Mouse (Mus musculus) heart, postnatal 0 days (tissue): ENCODE data around the gene Mylip. TPM values are rescaled to one million over a fixed set of nuclear protein-coding genes. Genes with fewer than 3 reads are reported as not detected.

ENCODE experiments used
- ATAC-seq: fragments of 200-750 bp; cut with Nextera tagmentation; 2 replicates; pipeline ENCODE4 v1.8.0; 2017; ENCODE audit warnings: low read depth, moderate number of reproducible peaks, moderate library complexity; ENCODE audit not compliant: insufficient read depth
- DNase-seq: peaks from one replicate; pipeline ENCODE4 v3.0.0-alpha.2; 2016; ENCODE audit warnings: low spot score
- H3K27ac ChIP-seq: fragments of 300-500 bp; sonication (generic); 2 replicates; pipeline ENCODE4 v1.5.1; 2014; ENCODE audit warnings: low read depth, mild to moderate bottlenecking
- H3K27me3 ChIP-seq: fragments of 300-500 bp; sonication (generic); 2 replicates; pipeline ENCODE4 v1.6.1; 2014; ENCODE audit warnings: low read length, mixed read lengths; ENCODE audit not compliant: control insufficient read depth, insufficient read depth
- H3K36me3 ChIP-seq: fragments of 300-500 bp; sonication (generic); replicated peaks from 2 replicates; pipeline ENCODE4 v1.6.1; 2014; ENCODE audit warnings: low read length, mixed read lengths; ENCODE audit not compliant: control insufficient read depth, insufficient read depth
- H3K4me1 ChIP-seq: fragments of 300-500 bp; sonication (generic); 2 replicates; pipeline ENCODE4 v1.6.1; 2014; ENCODE audit warnings: antibody characterized with exemption; ENCODE audit not compliant: control insufficient read depth, insufficient read depth
- H3K4me2 ChIP-seq: fragments of 300-500 bp; sonication (generic); 2 replicates; pipeline ENCODE4 v1.6.1; 2014; ENCODE audit warnings: low read depth, mild to moderate bottlenecking, low read length, moderate library complexity
- H3K4me3 ChIP-seq: fragments of 300-500 bp; sonication (generic); 2 replicates; pipeline ENCODE4 v1.5.1; 2014; ENCODE audit warnings: low read depth, low read length
- H3K9ac ChIP-seq: fragments of 300-500 bp; sonication (generic); replicated peaks from 2 replicates; pipeline ENCODE4 v1.6.1; 2014; ENCODE audit warnings: low read depth, low read length, mixed read lengths
- H3K9me3 ChIP-seq: fragments of 300-500 bp; sonication (generic); replicated peaks from 2 replicates; pipeline ENCODE4 v1.6.1; 2016; ENCODE audit warnings: low read length; ENCODE audit not compliant: control insufficient read depth
- CTCF ChIP-seq: IDR thresholded peaks from 2 replicates; pipeline ENCODE4 v1.5.1; 2016; ENCODE audit warnings: antibody characterized with exemption, control low read depth, low read depth
- EP300 ChIP-seq: IDR thresholded peaks from 2 replicates; pipeline ENCODE4 v1.6.1; 2016; ENCODE audit warnings: antibody characterized with exemption, low read depth
- WGBS: fragments of 180-500 bp; shearing (Covaris S2); extraction: QIAGEN DNeasy Blood & Tissue Kit; methylation state at CpG from one replicate; pipeline ENCODE4 v1.1.7; 2014; 5-methylcytosine and 5-hydroxymethylcytosine counted together
- polyA plus RNA-seq: library from polyadenylated mRNA; unstranded; fragments of >200 nt; fragmentation: Nextera tagmentation; extraction: Ambion mirVana; gene quantifications from 2 replicates; pipeline ENCODE4 v1.2.1, GENCODE M21; 2015
- total RNA-seq: library from RNA; depleted of rRNA; stranded (reverse); fragments of >200 nt; gene quantifications from 2 replicates; pipeline ENCODE4 v1.2.3, GENCODE M21; 2014; ENCODE audit warnings: low replicate concordance

Mylip gene
- total and polyA plus RNA-seq, 2 experiments from 2014 or later: 7.1 to 30.1 TPM

DNA sequence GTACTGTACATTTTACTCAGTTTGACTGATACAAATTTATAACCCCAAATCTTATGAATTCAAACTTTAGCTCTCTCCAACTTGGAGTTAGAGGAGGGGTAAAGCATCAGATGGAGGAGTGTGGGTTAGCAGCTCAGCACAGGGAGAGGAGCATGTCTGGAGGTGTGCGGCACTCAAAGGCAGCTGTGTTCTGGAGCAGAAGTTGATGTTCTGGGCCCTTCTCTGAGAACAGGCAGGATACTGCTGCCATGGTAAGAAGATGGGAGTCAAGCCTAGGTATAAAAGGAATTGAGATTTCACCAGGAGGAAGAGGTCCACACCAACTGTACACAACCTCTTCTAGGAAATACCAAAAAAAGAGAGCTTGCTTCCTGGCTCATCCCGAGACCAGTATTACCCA is 17.1 kb upstream of the Mylip start:
- H3K36me3 ChIP-seq: no peaks in the 10 kb centered on the region
- H3K27me3 ChIP-seq: no peaks in the 10 kb centered on the region
- no peak overlapping the region for H3K4me3 ChIP-seq
- no peak overlapping the region for H3K4me2 ChIP-seq
- 84% methylated on average over 2 of the region's 2 CpGs for WGBS
- H3K27ac ChIP-seq: no peak overlapping the region
- H3K9me3 ChIP-seq: no peaks in the 10 kb centered on the region
- no peak overlapping the region for H3K9ac ChIP-seq
- ATAC-seq (no peak), DNase-seq (no peak)
- TF ChIP-seq CTCF (no peak), EP300 (no peak)
- H3K4me1 ChIP-seq: no peaks in the 10 kb centered on the region

- 49% methylated on average over 6 of the region's 6 CpGs for WGBS
- H3K27ac ChIP-seq: no peak overlapping the region
- no peaks in the 10 kb centered on the region for H3K4me1 ChIP-seq
- H3K36me3 ChIP-seq: no peaks in the 10 kb centered on the region
- H3K4me2 ChIP-seq: no peak overlapping the region
- DNase-seq (no peak), ATAC-seq (no peak)
- H3K27me3 ChIP-seq: no peaks in the 10 kb centered on the region
- no peak overlapping the region for H3K4me3 ChIP-seq
- no peak overlapping the region for H3K9ac ChIP-seq
- H3K9me3 ChIP-seq: no peaks in the 10 kb centered on the region
- TF ChIP-seq CTCF (no peak), EP300 (no peak)
These were observed 14.7 kb upstream of the Mylip start for GRCm38 (mm10) chr13:45374846-45375245.

DNA sequence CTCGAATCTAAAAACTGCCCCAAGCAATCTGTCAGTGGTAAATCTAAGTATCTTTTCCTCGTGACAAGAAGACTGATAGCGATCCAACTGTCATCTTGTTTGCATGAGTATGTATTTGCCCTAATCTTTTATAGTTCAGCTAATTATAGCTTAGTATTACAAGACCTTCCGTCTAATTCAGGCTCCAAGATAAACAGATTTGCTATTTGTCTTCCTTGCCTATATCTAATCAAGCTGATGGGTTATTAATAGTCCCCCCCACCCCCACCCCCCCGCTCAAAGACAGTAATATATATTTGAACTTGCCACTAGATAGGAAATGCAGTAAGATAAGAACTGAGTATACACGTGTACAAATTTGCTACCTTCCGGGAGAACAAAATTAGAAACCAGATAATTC is 7.3 kb upstream of the Mylip start:
- Histone ChIP-seq H3K9me3 (no peaks in the 10 kb centered on the region), H3K9ac (no peak overlapping the region), H3K27ac (no peak overlapping the region), H3K4me3 (no peak overlapping the region), H3K4me2 (peak overlapping the region; percentile 30; the same call in 1 of the 2 replicates), H3K36me3 (no peaks in the 10 kb centered on the region), H3K4me1 (peaks cover 7% of the 10 kb centered on the region; the same call in 1 of the 2 replicates), H3K27me3 (no peaks in the 10 kb centered on the region)
- WGBS: 21% methylated on average over 7 of the region's 7 CpGs
- DNase-seq (no peak), ATAC-seq (no peak)
- TF ChIP-seq EP300 (no peak), CTCF (no peak)

DNA sequence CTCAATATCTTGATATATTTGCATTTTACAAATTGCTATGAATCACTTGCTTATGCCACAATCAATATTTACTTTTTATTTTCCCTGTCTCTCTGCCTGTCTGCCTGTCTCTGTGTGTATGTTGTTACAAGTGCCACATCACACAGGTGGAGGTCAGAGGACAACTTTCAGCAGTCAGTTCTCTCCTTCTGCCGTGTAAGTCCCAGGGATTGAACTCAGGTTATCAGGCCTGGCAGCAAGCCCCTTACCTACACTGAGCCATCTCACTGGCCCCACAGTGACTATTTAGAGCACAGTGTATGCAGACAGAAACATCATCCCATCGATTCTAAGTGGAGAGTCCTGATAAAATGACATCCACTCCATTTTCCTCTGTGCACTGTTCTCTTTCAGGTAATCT is 4.9 kb upstream of the Mylip start:
- ATAC-seq: no peak
- Histone ChIP-seq H3K4me2 (no peak overlapping the region), H3K27ac (no peak overlapping the region), H3K9ac (no peak overlapping the region), H3K4me1 (peaks cover 16% of the 10 kb centered on the region), H3K9me3 (no peaks in the 10 kb centered on the region), H3K4me3 (no peak overlapping the region), H3K27me3 (no peaks in the 10 kb centered on the region), H3K36me3 (no peaks in the 10 kb centered on the region)
- DNase-seq: no peak
- TF ChIP-seq EP300: no peak
- TF ChIP-seq CTCF: no peak
- 50% methylated on average over 2 of the region's 2 CpGs for WGBS

DNA sequence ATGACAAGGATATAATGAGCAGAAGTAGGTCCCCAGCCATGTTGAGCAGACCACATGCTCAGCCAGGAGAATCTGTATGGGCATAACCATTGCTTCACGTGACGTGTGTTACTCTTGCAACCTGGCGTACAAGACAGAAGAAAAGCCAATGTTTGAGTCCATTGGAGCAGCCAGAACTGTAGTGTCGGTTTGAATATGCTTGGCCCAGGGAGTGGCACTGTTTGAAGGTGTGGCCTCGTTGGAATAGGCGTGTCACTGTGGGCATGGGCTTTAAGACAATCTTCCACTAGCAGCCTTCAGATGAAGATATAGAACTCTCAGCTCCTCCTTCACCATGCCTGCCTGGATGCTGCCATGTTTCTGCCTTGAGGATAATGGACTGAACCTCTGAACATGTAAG is 4.0 kb upstream of the Mylip start:
- no peaks in the 10 kb centered on the region for H3K9me3 ChIP-seq
- 88% methylated on average over 6 of the region's 6 CpGs for WGBS

DNA sequence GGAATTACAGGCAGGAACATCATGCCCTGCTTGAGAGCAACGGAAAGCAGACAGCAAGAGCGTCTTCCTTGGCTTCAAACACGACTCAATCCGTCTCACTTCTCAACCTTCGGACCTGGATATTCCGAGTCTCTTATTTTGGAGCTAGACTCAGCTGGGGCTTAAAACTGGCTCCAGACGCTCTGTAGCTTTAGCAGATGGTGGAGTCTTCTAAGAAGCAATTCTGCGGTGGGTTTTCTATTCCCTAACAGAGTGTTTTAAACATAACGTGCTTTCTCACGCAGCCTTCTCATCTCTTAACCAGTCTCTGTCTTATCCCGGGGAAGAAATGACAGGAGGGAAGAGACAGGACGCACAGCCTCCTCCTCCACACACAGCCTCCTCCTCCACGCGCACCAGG is 3.3 kb upstream of the Mylip start:
- Histone ChIP-seq H3K9ac (no peak overlapping the region), H3K36me3 (no peaks in the 10 kb centered on the region), H3K4me3 (no peak overlapping the region), H3K27me3 (no peaks in the 10 kb centered on the region), H3K4me2 (no peak overlapping the region), H3K9me3 (no peaks in the 10 kb centered on the region), H3K27ac (no peak overlapping the region), H3K4me1 (peaks cover 21% of the 10 kb centered on the region)
- WGBS: 87% methylated on average over 14 of the region's 14 CpGs
- TF ChIP-seq CTCF (no peak), EP300 (no peak)
- no peak for DNase-seq
- no peak for ATAC-seq

More for the DNA sequence above, 4.0 kb upstream of the Mylip start:
- H3K27ac ChIP-seq: no peak overlapping the region
- H3K27me3 ChIP-seq: no peaks in the 10 kb centered on the region
- DNase-seq (no peak), ATAC-seq (no peak)
- no peak overlapping the region for H3K4me2 ChIP-seq
- H3K4me1 ChIP-seq: peaks cover 16% of the 10 kb centered on the region
- no peaks in the 10 kb centered on the region for H3K36me3 ChIP-seq
- H3K9ac ChIP-seq: no peak overlapping the region
- H3K4me3 ChIP-seq: no peak overlapping the region
- TF ChIP-seq EP300: no peak
- no peak for TF ChIP-seq CTCF
